Mouse (Mus musculus): ENCODE data around the gene Gprin2.
A peak's percentile ranks its signal among the peaks of the same experiment; 100 is the strongest.

The Gprin2 gene

GRCm38 (mm10) chr14:34207996-34208395 is 6.5 kb upstream of the Gprin2 start:
- DNase-seq (ENCODE audit: low read depth, low spot score) = no peak

DNA sequence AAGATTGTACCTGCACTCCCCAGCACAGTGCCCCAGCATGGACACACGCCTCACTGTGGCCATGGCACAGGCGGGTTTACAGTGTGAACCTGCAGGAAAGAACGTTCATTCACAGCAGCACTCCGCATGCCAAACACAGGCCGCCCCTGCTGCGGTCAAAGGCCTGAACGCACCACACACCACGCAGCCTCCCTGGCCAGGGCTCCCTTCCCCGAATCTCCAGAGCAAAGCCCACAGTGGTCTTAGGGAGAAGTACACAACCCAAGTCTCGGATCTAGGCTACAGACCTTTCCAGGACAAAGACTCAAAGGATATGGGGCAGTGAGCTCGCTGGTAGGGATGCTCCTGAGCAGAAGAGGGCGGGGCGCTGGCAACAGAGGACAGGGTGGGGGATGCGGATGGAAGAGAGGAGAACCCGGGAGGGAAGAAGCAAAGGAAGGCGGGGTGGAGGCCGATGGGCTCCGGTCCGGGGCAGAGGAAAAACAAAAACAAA is 669 bp downstream of the Gprin2 start:
- peak; percentile 79 for DNase-seq (ENCODE audit: low read depth, low spot score)

- DNase-seq (ENCODE audit: low read depth, low spot score) = no peak
Observed at GRCm38 (mm10) chr14:34196706-34197105, 4.7 kb downstream of the Gprin2 start.

GRCm38 (mm10) chr14:34195466-34195865 is 6.0 kb downstream of the Gprin2 start:
- DNase-seq (ENCODE audit: low read depth, low spot score) = peak; percentile 21

DNA sequence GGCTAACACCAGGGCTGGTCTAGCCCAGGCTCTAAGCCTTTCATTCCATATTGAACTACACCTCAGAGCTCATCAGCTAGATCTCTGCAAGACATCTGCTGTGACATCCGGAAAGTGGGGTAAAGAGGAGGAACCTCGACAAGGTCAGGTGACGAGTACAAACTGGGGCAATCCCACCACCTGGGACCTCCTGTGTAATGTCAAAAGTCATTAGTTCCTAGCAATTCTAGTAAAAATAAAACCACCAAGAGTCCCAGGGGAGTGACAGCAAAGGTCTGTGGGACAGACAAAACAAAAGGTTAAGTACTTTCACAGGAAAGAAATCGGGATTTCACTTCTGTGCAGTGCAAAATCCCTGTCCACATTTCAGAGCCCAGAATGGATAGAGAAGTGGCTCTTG is 7.6 kb downstream of the Gprin2 start:
- no peak for DNase-seq (ENCODE audit: low read depth, low spot score)

- peak; percentile 73 for DNase-seq (ENCODE audit: low read depth, low spot score)
Observed at GRCm38 (mm10) chr14:34190361-34190760, 11.1 kb downstream of the Gprin2 start.

DNA sequence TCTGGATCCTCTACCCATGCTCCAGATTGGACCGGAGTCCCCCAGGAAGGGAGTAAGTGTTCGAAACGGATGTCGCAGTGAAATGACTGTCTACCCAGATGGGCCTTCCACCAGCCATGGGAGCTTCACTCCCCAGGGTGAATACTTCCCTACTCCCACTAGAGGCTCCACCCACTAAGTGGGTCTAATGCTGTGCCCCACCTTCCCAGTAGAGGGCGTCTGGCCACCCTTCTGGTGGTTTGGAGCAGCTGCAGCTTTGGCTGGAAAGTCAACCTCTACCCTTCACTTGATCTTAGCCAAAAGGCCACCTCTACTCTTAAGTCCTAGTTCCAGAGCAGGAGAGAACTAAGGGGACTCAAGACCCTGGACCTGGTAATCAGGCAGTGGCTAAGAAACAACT is 12.8 kb downstream of the Gprin2 start:
- DNase-seq (ENCODE audit: low read depth, low spot score) = peak; percentile 94

DNA sequence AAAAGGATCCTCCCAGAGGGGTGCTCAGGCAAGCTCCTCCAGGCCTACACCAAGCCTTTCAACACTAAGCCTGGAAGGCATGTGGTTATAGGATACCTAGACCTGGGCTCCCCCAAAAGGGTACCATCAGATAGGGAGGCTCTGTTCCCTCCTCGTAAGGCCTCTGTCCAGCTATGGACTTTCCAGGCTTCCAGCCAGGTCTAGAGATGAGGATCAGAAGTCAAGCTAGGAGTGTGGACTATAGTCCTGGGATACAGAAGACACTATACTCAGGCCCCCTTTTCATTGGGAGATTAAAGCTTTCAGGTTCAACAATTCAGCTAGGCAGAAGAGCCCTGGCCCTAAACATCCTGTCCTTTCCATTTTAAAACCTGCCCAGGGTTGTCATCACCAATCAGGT is 18.4 kb downstream of the Gprin2 start:
- DNase-seq (ENCODE audit: low read depth, low spot score) = no peak

DNA sequence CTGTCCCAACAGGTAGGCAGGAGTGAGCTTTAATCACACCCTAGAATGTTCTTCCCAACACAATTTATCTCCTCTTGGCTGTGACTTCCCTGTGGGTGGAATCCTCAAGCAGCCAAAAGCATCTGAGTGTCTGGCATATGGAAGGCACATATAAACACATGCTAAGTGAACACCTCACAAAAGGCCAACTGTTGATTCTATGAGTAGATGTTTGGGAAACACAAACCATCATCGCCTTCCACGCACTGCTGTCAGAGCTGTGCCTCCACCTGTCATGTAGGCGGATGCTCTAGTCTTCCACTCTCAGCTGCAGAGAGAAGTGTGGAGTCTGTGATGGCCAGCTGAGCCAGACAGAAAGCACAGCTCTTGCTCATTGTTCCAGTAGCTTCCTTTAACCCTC is 22.1 kb downstream of the Gprin2 start:
- DNase-seq (ENCODE audit: low read depth, low spot score) = no peak

DNA sequence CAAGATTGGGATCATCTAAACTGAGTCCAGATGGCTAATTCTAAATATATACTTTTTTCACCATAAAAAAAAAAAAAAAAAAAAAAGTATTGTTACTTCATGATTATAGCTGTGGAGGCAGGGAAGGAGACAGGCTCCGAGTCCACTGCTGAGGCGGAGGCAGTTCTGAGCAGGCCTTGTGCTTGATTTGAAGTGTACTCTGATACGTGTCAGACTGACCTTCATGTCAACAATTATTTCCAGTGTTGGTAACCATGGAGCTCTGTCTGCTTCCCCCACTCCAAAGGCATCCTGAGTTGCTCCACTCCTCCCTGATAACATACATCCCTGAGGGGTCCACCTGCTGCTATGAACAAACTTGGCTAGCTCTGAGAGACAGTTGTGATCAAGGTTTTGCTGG is 30.3 kb downstream of the Gprin2 start:
- DNase-seq (ENCODE audit: low read depth, low spot score) = no peak

DNA sequence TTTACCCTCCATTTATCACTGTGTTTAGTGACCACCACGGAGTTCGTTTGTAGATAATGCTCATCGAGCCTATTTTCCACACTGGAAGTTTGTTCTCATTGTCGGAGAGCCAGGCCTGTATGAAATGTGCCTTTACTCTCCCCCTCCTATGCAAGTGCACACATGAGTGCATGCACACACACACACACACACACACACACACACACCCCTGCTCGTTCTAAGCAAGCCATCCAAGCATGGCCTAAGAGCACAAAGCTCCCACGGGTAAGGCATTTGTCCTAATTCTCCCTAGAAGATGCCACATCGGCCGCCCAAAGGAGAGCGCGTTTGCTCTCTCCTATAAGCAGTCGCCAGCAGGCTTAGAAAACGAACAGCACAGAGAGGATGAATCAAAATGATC is 45.7 kb downstream of the Gprin2 start:
- DNase-seq (ENCODE audit: low read depth, low spot score) = no peak

- DNase-seq (ENCODE audit: low read depth, low spot score) = peak; percentile 69
Observed at GRCm38 (mm10) chr14:34154601-34155337, 46.7 kb downstream of the Gprin2 start.

- peak; percentile 90 for DNase-seq (ENCODE audit: low read depth, low spot score)
Observed at GRCm38 (mm10) chr14:34152342-34152741, 49.1 kb downstream of the Gprin2 start, which contains the start of gene Npy4r. Gene Npy4r (minus strand): TSS chr14:34152489.

GRCm38 (mm10) chr14:34142915-34143314 is 58.5 kb downstream of the Gprin2 start:
- DNase-seq (ENCODE audit: low read depth, low spot score) = no peak

GRCm38 (mm10) chr14:34142316-34142715 is 59.1 kb downstream of the Gprin2 start:
- no peak for DNase-seq (ENCODE audit: low read depth, low spot score)

GRCm38 (mm10) chr14:34139671-34140664 is 61.5 kb downstream of the Gprin2 start:
- no peak for DNase-seq (ENCODE audit: low read depth, low spot score)

Measured in ZHBTc4 (cell line).